Mouse (Mus musculus) layer of hippocampus, adult 9-11 months (tissue): ENCODE measurements around the gene Taar2.
A peak's percentile ranks its signal among the peaks of the same experiment; 100 is the strongest.

Source experiments
- DNase-seq: peaks from one replicate; pipeline ENCODE4 v3.0.0; 2022

Gene Taar2

DNA sequence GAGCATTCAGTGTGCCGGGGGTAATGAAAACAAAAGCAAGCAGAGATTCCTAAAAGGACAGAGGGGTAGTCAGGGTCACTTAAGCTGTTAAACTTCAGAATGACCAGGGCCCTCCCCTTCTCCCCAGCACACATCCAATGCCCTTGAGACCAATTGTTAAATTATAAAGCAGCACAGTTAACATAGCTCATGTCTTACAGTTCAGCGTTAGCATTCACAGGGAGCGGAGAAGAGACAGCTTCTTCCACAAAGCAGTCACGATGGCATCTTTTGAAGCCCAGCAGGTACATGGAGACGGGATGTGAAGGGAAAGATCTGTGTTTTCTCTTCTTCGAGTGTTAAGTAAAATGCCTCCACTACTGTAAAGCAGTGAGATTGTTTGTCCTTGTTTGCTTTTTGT lies at the start of gene Taar2:
Gene Taar2 (plus strand): TSS at position 261 of the 400 bp plus-strand sequence.
- no peak for DNase-seq

DNA sequence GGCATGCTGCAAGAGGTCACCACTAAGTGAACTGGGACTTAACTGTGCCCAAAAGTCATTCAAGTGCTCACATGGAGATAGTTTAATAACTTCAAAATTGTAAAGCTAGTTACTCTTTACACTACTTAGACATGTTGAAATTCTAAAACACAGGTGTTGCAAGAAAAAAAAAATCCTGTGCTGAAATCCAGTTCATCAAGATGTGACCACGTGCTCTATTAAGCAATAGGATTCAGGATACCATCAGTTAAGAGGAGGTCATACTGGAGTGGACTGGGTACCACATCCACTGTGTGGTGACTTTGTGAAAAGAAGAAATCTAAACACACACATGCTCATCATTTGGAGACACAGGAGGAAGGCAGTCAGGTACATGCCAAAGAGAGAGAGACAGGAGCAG lies 45.4 kb upstream of the Taar2 start:
- DNase-seq, result no peak

DNA sequence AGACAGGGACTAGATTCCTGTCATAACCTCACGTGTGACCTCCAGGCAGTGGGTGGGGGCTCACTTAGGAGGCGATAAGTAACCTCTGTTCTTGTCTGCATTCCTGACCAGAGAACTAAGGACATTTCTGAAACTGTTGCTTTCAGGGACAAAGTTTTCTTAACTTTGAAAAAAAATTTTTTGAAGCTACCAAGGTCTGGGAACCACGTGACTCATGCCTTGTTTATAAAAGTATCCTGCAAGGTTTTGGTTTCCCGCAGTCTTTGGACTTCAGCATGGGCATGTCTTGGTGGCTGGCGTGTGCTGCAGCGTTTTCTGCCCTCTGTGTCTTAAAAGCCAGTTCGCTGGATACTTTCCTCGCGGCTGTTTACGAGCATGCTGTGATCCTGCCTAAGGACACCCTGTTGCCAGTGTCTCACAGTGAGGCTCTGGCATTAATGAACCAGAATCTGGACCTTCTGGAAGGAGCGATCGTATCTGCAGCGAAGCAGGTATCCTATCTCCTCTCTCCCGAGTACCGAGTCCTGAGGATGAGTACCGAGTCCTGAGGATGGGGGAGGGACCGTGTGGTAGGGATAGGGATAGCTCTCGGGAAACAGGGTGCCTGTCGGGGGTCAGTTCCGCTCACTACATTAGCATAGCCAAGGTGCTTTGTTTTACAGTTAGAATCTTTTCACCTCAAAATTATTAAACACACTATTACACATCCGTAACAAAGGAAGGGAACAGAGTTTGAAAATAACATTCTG lies 43.6 kb upstream of the Taar2 start, which contains the start of gene Vnn1:
Gene Vnn1 (plus strand): TSS at position 88 of the 749 bp plus-strand sequence.
- DNase-seq, result no peak

DNA sequence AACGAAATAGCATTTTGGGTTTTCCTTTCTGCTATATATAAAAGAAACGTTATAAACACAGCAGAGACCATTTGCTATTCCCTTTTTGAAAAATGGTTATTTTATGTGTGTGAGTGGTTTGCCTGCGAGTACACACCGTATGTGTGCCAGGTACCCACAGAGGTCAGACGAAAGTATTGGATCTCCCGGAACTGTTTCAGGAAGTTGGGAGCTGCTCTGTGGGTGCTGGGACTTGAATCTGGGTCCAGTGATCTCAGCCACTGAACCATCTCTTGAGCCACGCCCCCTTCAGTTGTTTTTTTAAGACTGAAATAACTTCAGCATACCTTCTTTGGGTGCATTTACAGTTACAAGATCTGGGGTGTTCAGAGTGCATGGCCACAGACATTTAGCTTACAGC lies 43.0 kb upstream of the Taar2 start:
- no peak for DNase-seq

DNA sequence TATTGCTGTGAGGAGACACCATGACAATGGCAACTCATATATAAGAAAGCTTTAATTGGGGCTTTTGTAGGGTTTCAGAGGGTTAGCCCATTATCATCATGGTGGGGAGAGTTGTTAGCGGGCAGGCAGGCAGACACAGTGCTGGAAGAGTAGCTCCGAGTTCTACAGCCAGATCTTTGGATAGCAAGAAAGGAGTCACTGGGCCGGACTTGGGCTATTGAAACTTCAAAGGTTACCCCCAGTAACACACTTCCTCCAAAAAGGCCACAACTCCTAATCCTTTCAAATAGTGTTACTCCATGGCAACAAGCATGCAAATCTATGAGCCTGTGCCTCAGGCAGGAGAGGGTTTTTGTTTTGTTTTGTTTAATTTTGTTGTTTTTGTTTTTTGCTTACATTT lies 37.3 kb upstream of the Taar2 start:
- no peak for DNase-seq

DNA sequence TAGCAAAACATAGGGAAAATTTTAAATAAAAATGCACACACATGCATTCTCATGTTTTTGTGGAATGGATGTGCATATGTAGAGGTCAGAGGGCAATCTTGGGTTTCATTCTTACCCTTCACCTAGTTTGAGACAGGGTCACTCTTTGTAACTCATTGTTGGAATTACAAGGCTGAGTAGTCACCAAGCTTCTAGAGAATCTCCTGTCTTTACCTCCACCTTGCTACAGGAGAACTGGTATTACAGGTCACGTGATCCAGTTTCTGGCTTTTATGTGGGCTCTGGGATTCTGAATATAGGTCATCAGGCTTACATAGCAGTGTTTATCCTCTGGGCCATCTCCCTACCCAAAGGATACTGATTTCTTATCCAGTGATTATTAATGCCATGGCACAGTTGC lies 32.7 kb upstream of the Taar2 start:
- DNase-seq, result no peak

DNA sequence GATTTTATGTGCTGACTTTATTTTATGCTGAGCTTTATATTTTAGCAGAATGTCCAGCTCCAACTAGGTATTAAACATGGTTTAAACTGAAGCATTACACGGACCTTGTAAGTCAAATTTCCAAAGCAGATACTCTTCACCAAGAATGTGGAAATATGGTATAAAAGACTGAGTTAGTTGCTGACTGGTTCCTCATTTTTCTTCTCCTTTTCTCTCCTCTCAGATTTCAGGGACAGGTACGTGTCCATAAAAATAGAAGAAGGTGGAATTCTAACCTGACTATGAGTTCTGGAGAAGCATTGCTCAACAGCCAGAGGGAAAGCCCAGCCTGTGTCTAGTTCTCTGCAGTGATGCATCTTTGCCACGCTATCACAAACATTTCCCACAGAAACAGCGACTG lies 18.3 kb upstream of the Taar2 start, which contains the start of gene Taar1:
Gene Taar1 (plus strand): TSS at position 301 of the 400 bp plus-strand sequence.
- DNase-seq, result no peak

DNA sequence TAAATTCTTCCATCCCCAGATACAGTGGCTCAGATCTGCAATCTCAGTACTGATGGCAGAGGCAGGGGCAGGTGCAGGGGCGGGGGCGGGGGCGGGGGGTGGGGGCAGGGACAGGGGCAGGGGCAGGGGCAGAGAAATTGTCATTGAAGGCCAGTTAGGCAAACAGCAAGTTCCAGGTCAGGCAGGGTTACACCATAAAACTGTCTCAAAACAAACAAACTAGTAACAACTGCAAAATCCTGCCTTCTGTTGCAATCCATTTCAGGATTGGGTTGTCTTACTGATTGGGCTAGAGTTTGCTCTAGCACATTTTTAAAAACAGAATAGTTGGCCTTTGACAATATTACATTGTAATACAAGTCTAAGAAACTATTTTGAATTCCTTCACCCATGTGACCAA lies 15.9 kb upstream of the Taar2 start:
- no peak for DNase-seq

DNA sequence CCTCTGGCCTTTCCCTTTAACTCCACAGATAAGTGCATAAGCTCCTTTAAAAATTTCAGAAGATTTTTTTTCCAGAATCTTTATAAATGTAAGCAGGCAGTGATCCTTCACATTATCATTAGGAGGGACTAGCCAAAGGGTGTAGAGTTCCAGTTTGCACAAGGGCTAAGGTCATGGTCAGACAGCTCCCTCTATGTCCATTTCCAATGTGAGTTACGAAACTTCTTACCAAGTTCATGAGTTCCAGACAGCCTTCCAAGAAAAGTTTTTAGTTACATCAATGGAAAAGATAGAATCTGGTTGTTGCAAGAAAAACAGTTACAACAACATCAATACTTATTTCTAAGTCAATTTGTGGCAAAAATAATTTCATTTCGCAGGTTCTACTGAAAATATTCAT lies 14.4 kb upstream of the Taar2 start:
- no peak for DNase-seq

DNA sequence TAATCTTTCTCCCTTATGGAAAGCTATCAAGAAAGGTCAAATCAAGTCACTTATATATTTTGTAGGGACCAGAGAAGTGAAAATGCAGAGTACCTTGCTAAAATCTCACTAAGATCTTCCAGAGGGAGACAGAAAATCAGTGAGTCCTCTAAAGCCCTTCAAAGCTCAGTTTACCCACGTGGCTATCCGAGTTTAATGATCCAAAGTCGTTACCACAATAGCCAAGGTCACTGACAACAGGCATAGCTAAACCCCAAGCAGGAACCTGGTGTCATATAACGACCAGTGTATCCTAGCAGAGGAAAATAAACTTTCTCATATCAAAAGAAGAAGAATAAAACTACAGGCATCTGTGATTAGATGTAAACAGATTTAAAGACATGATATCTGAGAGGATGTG lies 759 bp upstream of the Taar2 start:
- no peak for DNase-seq

DNA sequence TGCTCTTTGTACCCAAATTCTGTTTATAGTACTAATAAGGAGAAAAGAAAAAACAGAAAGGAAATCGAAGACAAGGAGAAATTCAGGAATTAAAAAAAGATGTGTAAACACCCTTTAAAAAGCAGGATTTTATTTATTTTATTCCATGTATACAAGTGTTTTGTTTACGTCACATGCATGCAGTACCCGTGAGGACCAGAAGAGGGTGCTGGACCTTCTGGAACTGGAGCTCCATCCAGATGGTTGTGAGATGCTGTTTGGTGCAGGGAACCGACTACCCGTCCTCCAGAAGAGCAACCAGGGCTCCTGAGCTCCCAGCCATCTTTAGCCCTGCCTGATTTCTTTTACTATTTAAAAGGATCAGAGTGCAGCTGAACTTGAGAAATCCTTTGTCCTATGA lies 4.1 kb downstream of the Taar2 start:
- no peak for DNase-seq

DNA sequence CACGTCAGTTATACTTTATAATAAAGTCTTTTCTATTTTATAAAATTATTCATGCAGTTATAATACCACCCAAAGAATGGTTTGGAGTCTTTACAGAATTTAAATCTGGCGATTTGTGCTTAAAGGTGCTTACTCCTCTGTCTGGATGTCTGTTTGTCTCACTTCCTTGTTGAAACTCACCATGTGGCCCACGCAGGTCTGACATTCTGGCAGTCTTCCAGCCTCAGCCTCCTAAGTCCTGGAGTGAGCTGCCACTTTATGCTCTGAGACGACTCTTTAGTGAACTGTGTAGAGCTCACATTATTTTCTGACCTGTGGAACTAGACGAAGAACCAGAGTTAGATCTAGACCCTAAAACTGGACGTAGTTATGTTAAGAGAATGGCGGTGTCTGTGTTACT lies 9.7 kb downstream of the Taar2 start:
- DNase-seq, result no peak

DNA sequence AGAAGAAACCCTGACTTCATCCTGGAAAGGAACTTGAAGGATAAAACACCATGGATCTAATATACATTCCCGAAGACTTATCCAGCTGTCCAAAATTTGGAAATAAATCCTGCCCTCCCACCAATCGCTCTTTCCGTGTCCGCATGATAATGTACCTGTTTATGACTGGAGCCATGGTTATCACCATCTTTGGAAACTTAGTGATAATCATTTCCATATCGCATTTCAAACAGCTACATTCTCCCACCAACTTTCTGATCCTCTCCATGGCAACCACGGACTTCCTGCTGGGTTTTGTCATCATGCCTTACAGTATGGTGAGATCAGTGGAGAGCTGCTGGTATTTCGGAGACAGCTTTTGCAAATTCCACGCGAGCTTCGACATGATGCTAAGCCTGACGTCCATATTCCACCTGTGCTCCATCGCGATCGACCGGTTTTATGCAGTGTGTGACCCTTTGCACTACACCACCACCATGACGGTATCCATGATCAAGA lies 11.2 kb downstream of the Taar2 start, which contains the start of gene Taar3:
Gene Taar3 (plus strand): TSS at position 51 of the 498 bp plus-strand sequence.
- DNase-seq, result no peak

DNA sequence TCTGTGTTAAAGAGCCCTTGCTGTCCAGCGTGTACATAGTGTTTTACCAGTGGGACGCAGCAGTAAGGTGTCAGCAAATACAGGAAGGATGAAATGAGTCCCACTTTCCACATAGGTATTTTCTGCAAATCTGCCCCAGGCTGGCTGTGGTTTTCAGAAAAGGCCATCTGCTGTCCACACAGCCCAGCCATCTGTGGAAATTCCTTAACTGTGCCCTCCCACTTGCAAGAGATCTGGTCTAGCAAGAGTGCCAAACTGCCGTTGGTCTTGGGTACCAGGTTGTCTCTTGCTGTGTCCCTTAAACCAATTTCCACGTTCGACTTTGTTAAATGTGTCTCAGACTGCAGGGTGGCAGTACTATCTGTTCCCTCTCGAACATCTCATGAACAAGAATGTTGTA lies 13.3 kb downstream of the Taar2 start:
- no peak for DNase-seq

DNA sequence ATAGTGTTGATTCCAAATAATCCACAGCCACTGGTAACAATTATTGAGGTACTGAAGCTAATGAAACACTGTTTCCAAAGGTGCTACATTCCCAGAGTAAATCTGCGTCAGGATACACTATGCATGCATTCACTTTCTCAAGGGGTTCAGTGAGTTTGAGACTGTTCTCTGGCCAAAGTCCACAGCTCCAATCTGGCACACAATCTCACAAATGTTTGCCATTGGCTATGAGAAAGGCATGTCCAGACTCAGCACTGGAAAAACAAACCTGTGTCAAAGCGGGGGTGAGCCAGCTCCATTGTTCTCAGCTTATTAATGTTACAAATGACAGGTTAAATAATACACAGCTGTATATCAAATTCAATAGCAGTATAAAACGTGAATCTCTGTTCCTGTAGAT lies 20.7 kb downstream of the Taar2 start:
- DNase-seq, result no peak

DNA sequence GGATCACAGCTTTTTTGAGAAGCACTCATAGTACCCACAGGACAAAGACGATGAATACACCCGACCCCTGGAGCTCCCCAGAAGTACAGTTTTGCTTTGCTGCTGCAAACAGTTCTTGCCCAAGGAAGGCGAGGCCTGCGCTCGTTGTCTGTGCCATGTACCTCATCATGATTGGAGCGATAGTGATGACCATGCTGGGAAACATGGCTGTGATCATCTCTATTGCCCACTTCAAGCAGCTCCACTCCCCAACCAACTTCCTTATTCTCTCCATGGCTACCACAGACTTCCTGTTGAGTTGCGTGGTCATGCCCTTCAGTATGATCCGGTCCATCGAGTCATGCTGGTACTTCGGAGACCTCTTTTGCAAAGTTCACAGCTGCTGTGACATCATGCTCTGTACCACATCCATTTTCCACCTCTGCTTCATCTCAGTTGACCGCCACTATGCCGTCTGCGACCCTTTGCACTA lies 22.1 kb downstream of the Taar2 start, which contains the start of gene Taar4:
Gene Taar4 (plus strand): TSS at position 51 of the 472 bp plus-strand sequence.
- no peak for DNase-seq

DNA sequence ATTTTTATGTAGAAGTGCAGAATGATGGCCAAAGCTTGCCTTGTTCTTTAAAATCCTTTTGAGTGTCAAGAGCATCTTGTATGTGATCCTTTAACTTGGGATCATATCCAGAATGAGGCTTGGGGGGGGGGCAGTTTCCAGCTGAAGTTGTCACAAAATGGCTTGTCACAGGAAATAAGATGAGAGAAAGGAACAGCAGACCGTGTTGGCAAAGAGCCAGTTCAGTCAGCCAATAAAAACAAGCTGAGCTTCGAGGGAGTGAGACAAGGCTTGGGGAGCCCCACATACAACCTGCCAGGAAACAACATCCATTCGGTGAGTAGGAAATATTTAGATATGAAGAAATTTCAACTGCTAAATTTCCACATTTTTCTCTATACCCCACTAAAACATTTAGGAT lies 25.1 kb downstream of the Taar2 start:
- no peak for DNase-seq

DNA sequence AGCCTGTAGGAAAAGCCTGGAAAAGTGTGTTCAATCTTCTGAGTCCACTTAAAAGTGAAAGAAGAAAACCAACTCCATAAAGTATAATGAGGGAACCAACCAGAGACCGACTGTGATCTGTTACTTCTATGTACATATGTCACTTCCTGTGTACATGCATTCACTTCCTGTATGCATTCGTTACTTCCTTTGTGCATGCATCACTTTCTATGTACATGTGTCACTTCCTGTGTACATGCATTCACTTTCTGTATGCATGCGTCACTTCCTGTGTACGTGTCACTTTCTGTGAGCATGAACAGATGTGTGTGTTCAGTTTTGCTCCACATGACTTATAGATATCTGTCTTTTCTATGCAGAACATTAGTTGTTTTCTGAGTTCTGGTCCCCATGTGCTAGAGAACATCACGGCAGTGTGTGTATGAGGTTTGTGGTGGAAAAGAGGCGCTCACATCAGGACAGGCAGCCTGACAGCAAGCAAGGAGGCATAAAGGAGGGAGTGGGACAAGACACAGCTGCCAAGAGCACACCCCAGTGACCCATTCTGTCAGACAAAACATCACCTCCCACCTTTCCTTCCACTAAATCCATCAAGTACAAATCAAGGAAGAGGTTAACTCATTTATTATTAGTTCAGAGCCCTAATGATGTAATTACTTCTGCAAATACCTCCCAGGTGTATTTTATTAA lies 26.7 kb downstream of the Taar2 start:
- DNase-seq, result no peak

DNA sequence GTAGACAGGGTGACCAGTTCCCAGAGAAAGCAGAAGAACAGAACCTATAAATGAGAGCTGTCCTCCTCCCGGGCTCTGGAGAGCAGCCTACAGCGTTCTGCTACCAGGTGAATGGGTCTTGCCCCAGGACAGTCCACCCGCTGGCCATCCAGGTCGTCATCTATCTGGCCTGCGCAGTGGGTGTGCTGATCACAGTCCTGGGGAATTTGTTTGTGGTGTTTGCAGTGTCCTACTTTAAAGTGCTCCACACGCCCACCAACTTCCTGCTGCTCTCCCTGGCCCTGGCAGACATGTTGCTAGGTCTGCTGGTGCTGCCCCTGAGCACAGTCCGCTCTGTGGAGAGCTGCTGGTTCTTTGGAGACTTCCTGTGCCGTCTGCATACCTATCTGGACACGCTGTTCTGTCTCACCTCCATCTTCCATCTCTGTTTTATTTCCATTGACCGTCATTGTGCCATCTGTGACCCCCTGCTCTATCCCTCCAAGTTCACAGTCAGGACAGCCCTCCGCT lies 32.3 kb downstream of the Taar2 start, which contains the start of gene Taar5:
Gene Taar5 (plus strand): TSS at position 51 of the 510 bp plus-strand sequence.
- DNase-seq, result no peak

DNA sequence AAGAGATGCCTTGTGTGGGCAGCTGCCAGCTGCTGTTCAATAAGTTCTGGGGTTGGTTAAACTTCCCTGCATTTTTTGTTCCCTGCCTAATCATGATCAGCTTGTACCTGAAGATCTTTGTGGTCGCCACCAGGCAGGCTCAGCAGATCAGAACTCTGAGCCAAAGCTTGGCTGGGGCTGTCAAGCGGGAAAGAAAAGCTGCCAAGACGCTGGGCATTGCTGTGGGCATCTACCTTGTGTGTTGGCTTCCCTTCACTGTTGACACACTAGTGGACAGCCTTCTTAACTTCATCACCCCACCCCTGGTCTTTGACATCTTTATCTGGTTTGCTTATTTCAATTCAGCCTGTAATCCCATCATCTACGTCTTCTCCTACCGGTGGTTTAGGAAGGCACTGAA lies 32.9 kb downstream of the Taar2 start:
- DNase-seq, result no peak

DNA sequence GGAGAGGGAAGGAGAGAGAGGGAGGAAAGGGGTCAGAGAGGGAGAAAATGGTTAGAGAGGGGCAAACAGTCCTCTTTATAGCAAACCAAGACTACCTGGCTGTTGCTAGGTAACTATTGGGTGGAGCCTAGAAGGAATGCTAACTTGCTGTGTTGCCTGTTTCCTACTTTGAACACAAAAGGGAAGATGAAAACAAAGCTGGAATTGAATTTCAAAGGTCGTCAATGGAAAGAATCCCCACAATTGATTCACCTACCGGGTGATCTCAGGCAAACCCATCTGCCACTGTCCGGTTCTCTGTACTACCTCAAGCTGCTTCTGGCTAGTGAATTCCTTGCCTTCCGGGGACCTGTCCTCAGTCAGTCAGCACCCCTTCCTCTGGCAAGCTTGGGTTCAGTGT lies 39.6 kb downstream of the Taar2 start:
- DNase-seq, result no peak

DNA sequence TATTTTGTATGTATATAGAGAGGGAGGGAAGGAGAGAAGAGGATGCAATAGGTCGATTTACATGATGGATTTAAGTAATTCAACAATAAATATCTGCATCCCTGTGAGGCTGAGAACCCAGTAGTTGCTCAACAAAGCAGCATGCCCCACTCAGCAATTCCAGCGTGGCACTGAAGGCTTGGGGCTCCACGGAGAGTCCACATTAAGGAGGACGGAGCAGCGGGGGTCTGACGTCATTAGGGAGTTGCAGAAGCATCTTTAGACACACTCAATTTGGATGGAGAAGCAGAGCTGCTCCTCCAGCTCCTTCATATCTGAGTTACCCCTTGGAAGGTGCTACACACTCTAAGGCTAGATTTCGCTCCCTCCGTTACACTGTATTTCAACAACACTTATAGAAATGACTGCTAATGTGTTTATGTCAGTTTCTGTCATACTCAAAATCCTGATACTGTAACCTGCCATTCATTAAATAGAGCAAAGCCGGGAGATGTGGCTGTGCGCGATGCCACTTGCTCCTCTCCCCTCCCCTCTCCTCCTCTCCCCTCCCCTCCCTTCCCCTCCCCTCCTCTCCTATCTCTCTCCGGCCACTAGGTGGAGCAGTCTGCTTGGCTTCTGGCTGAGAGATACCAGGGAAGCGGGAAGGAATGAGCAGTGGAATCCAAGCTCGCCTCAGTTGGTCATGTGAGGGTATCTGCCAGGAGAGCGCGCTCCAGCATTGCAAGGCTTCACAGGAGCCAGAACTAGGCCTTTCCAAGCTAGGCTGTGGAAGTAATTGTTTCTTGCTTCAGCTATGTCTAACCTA lies 40.7 kb downstream of the Taar2 start:
- DNase-seq, result peak; percentile 65

DNA sequence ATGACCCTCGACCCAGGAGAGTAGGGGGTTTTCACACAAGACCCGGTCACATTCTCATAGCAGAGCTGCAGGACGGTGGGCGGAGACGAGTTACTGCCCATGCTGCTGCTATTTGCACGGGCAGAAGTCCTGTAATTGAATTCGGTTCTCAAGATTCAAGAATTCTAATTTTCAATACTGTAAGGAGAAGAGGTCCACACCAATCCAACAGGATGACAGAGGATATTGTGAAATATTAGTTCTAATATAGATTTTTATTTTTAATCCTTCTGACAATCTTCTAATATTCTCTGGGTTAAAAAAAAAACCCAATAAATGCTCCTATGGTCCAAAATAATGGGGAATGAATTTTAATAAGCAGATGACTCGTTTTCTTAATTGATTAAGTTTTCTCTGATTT lies 47.2 kb downstream of the Taar2 start, which contains the start of gene Taar6:
Gene Taar6 (minus strand): TSS at position 101 of the 400 bp plus-strand sequence.
- no peak for DNase-seq
